ENCODE assay signal across 19 mouse cellular contexts in genomic region chr7:130059684-130060607, GRCm38 (mm10).
DNase-seq lines count a peak whose midpoint lies in the region; ATAC-seq lines count a peak whose summit lies in the region.
"Had no signal": no experiment of that assay in that cellular context is flagged by ENCODE, and none has a peak within 500 bp of the region (broad histone marks: within the 10 kb centered on the region; RNA-seq: fewer than 3 reads in every experiment).

No protein-coding gene starts in this region.

- no peak overlapping the region for H3K4me3 ChIP-seq in embryonic facial prominence, embryonic 13.5 days
- no peak overlapping the region for H3K4me3 ChIP-seq in limb, embryonic 12.5 days (replicated peaks)
- H3K4me3 ChIP-seq: heart, embryonic 12.5 days; liver, embryonic 12.5 days; midbrain, embryonic 12.5 days had no signal

- peaks cover 37% of the 10 kb centered on the region for H3K4me1 ChIP-seq in embryonic facial prominence, embryonic 13.5 days
- H3K4me1 ChIP-seq in limb, embryonic 12.5 days (replicated peaks), result peaks cover 35% of the 10 kb centered on the region
- H3K4me1 ChIP-seq: liver, embryonic 12.5 days; midbrain, embryonic 12.5 days had no signal

- H3K4me2 ChIP-seq in embryonic facial prominence, embryonic 13.5 days, result peak overlapping the region; percentile 38
- peak overlapping the region; percentile 16; the same call in 1 of the 2 replicates for H3K4me2 ChIP-seq in limb, embryonic 12.5 days
- H3K4me2 ChIP-seq: heart, embryonic 12.5 days; liver, embryonic 12.5 days; midbrain, embryonic 12.5 days had no signal

- peak overlapping the region; percentile 88 for H3K27ac ChIP-seq in embryonic facial prominence, embryonic 13.5 days
- H3K27ac ChIP-seq in limb, embryonic 12.5 days, result peak overlapping the region; percentile 66
- H3K27ac ChIP-seq: liver, embryonic 12.5 days; midbrain, embryonic 12.5 days had no signal

- no peaks in the 10 kb centered on the region for H3K9me3 ChIP-seq in embryonic facial prominence, embryonic 13.5 days
- H3K9me3 ChIP-seq in limb, embryonic 12.5 days, result no peaks in the 10 kb centered on the region
- H3K9me3 ChIP-seq: heart, embryonic 12.5 days; liver, embryonic 12.5 days; midbrain, embryonic 12.5 days had no signal

- WGBS in embryonic facial prominence, embryonic 13.5 days, result 26% methylated on average over 15 of the region's 15 CpGs
- WGBS in limb, embryonic 12.5 days, result 34% methylated on average over 15 of the region's 15 CpGs

- peak; percentile 62; the same call in 1 of the 2 replicates for ATAC-seq in embryonic facial prominence, embryonic 13.5 days (ENCODE audit: insufficient number of reproducible peaks, insufficient read depth, low FRiP score, low TSS enrichment, low read depth)
- ATAC-seq in limb, embryonic 12.5 days (ENCODE audit: insufficient number of reproducible peaks, insufficient read depth, low FRiP score, low TSS enrichment, low read depth), result no peak
- no peak for ATAC-seq in CD4-positive, CD25-positive, alpha-beta regulatory T cell, adult 4 months
- ATAC-seq: forebrain, embryonic 14.5 days; hindbrain, embryonic 16.5 days; intestine, embryonic 16.5 days; liver, embryonic 12.5 days had no signal

- H3K27me3 ChIP-seq in embryonic facial prominence, embryonic 13.5 days, result no peaks in the 10 kb centered on the region
- no peaks in the 10 kb centered on the region for H3K27me3 ChIP-seq in limb, embryonic 12.5 days
- H3K27me3 ChIP-seq: liver, embryonic 12.5 days; midbrain, embryonic 12.5 days had no signal

- 0 out of 2 replicates have a peak overlapping the region, but pooled peaks have one; percentile 32 for H3K9ac ChIP-seq in embryonic facial prominence, embryonic 13.5 days
- no peak overlapping the region for H3K9ac ChIP-seq in limb, embryonic 12.5 days (replicated peaks)
- H3K9ac ChIP-seq: heart, embryonic 12.5 days; liver, embryonic 12.5 days; midbrain, embryonic 12.5 days had no signal

- peak; percentile 45 for DNase-seq in heart, adult 11 months
- no peak for DNase-seq in heart, adult 8-10 months (ENCODE audit: low spot score)
- DNase-seq in embryo, embryonic 10.5 days (ENCODE audit: low spot score), result peak; percentile 52
- DNase-seq in layer of hippocampus, postnatal 25 days (ENCODE audit: extremely low spot score in 1 of 2, low spot score in 1 of 2), result no peak
- DNase-seq: adrenal gland, postnatal 25 days; cerebellum, adult 11-12 months; cerebellum, postnatal 14 days; gastrocnemius, postnatal 25 days; retina, postnatal 1 day; thymus, postnatal 25 days had no signal

- H3K36me3 ChIP-seq in embryonic facial prominence, embryonic 13.5 days, result no peaks in the 10 kb centered on the region
- no peaks in the 10 kb centered on the region for H3K36me3 ChIP-seq in limb, embryonic 12.5 days
- H3K36me3 ChIP-seq: heart, embryonic 12.5 days; liver, embryonic 12.5 days; midbrain, embryonic 12.5 days had no signal

Comparison
In these comparisons a context has a peak if more than half of its experiments do, and no peak if none do; other contexts are left out.
1. DNase-seq: peak in heart, adult 11 months (single experiment) and embryo, embryonic 10.5 days (single experiment); none in heart, adult 8-10 months (single experiment) and layer of hippocampus, postnatal 25 days (0 of 2).